ENCODE assay signal across 19 mouse cellular contexts in the genomic region with DNA sequence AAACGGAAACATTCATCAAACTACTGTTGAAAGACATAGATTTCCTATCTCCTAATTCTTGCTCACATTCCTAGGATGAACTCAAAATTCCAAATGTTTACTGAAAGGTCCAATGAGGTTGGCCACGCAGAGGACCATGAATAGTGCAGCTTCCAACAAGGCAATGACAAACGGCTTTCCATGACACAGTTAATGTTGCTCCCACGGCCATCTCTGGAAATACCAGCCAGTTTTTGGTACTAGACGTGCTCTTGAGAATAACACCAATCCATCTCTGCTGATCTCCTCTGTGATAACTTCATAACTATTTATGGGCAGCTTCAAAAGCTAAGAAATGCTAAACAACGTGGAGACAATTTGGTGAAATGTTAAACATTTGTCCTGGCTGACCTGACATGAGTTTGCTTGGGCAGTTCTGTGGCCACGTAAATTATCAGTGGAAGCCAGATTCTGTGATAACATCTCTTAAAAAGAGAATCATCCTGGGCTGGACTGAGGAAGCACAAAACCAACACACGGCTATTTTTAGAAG. TPM values are rescaled to one million over a fixed set of nuclear protein-coding genes. Genes with fewer than 3 reads are reported as not detected.
DNase-seq lines count a peak whose midpoint lies in the region; ATAC-seq and TF ChIP-seq lines count a peak whose summit lies in the region.
"Had no signal": no experiment of that assay in that cellular context is flagged by ENCODE, and none has a peak within 500 bp of the region (broad histone marks: within the 10 kb centered on the region; RNA-seq: fewer than 3 reads in every experiment).

No protein-coding gene starts in this region.

- TF ChIP-seq POLR2A in lung, adult 2 months (IDR thresholded peaks at IDR 0.05; ENCODE audit: borderline replicate concordance, extremely low read depth, low read depth, low read length): no peak

- peak; percentile 83 for TF ChIP-seq EP300 in lung, postnatal 0 days (IDR thresholded peaks at IDR 0.05)

- no peaks in the 10 kb centered on the region for H3K27me3 ChIP-seq in lung, postnatal 0 days (replicated peaks; ENCODE audit: insufficient read depth, low read length)
- H3K27me3 ChIP-seq: hindbrain, embryonic 12.5 days; hindbrain, embryonic 15.5 days had no signal

- H3K4me1 ChIP-seq in lung, postnatal 0 days (ENCODE audit: insufficient read depth, low read depth, low read length): no peaks in the 10 kb centered on the region
- H3K4me1 ChIP-seq in lung, adult 2 months (ENCODE audit: control insufficient read depth, insufficient read depth, low read length): peaks cover 11% of the 10 kb centered on the region

- no peak overlapping the region for H3K9ac ChIP-seq in lung, postnatal 0 days (replicated peaks; ENCODE audit: low read depth)
- H3K9ac ChIP-seq: hindbrain, embryonic 12.5 days; hindbrain, embryonic 15.5 days had no signal

- DNase-seq in adrenal gland, adult 8-10 months: peak; percentile 5
- DNase-seq in adrenal gland, postnatal 14 days: no peak
- DNase-seq in lung, postnatal 0 days (ENCODE audit: low spot score): peak; percentile 34
- DNase-seq in lung, adult 2 months: no peak
- peak; percentile 73 for DNase-seq in lung, postnatal 25 days (ENCODE audit: low spot score)
- DNase-seq: adrenal gland, postnatal 10 days; cerebellum, adult 11-12 months; cerebellum, adult 8-10 months; cerebellum, postnatal 10 days; cerebellum, postnatal 36 days; embryo, embryonic 11 days; gastrocnemius, postnatal 25 days had no signal

- 24% methylated on average over 8 of the region's 8 CpGs for WGBS in lung, postnatal 0 days
- WGBS in lung, adult 2 months: 28% methylated on average over 8 of the region's 8 CpGs

- TF ChIP-seq CTCF in lung, postnatal 0 days (IDR thresholded peaks at IDR 0.05): no peak
- TF ChIP-seq CTCF in lung, adult 2 months (IDR thresholded peaks at IDR 0.05; ENCODE audit: insufficient read depth, low read length): no peak

- ATAC-seq in lung, postnatal 0 days: peak; percentile 74
- no peak for ATAC-seq in erythroid progenitor cell, adult 5-6 weeks (replicated peaks; ENCODE audit: low FRiP score, poor library complexity, severe bottlenecking)
- ATAC-seq: activated CD4-positive, CD25-positive, alpha-beta regulatory T cell, adult 4 months; forebrain, embryonic 14.5 days; intestine, postnatal 0 days had no signal

- no peaks in the 10 kb centered on the region for H3K9me3 ChIP-seq in lung, postnatal 0 days (ENCODE audit: low read length)
- H3K9me3 ChIP-seq: hindbrain, embryonic 12.5 days; hindbrain, embryonic 15.5 days had no signal

- no peak overlapping the region for H3K27ac ChIP-seq in lung, postnatal 0 days (ENCODE audit: low read length)
- H3K27ac ChIP-seq: hindbrain, embryonic 12.5 days; hindbrain, embryonic 15.5 days had no signal

- H3K36me3 ChIP-seq in lung, postnatal 0 days (ENCODE audit: insufficient read depth, low read length): no peaks in the 10 kb centered on the region
- H3K36me3 ChIP-seq: hindbrain, embryonic 12.5 days; hindbrain, embryonic 15.5 days had no signal

- no peak overlapping the region for H3K4me3 ChIP-seq in lung, postnatal 0 days (ENCODE audit: low read depth, low read length)
- no peak overlapping the region for H3K4me3 ChIP-seq in lung, adult 2 months (replicated peaks; ENCODE audit: extremely low read depth, low read depth, low read length)
- H3K4me3 ChIP-seq: hindbrain, embryonic 12.5 days; hindbrain, embryonic 15.5 days had no signal

- H3K4me2 ChIP-seq in lung, postnatal 0 days (replicated peaks; ENCODE audit: low read depth, low read length): no peak overlapping the region
- H3K4me2 ChIP-seq: heart, embryonic 11.5 days; hindbrain, embryonic 12.5 days; hindbrain, embryonic 15.5 days had no signal

RNA-seq across cellular contexts. Expression of gene Prickle2, which starts 31.5 kb away (rescaled TPM):
- 10 to 100 TPM; 10.7 to 14.3 (median 12.0) TPM for total RNA-seq in adrenal gland, adult 8-10 months (2022)
- total RNA-seq in adrenal gland, postnatal 14 days (2021): 6.7 and 7.7 TPM in 2 replicates
- polyA plus RNA-seq in lung, postnatal 0 days (2015; fragmentation: Nextera tagmentation; extraction: Ambion mirVana): 7.0 and 8.0 TPM in 2 replicates
- 22.7 and 23.6 TPM in 2 replicates for polyA plus RNA-seq in lung, adult 2 months (2012; rRNA removed)
- not detected in 2 replicates for total RNA-seq in erythroid progenitor cell, adult 5-6 weeks (2015; ENCODE audit: low replicate concordance)
- total RNA-seq in erythroid progenitor cell, adult 5-6 weeks (2017; ENCODE audit: low replicate concordance): not detected in 2 replicates

Comparison
In these comparisons a context has a peak if more than half of its experiments do, and no peak if none do; other contexts are left out.
1. DNase-seq: peak in adrenal gland, adult 8-10 months (single experiment), lung, postnatal 0 days (single experiment) and lung, postnatal 25 days (single experiment); none in adrenal gland, postnatal 14 days (single experiment) and lung, adult 2 months (single experiment).